Mouse (Mus musculus): ENCODE measurements at regions not wholly inside any gene's neighbourhood (a gene's known extent, or its start where the extent isn't known, plus 50 kb on each side); places are given as distances from the start of the nearest gene placed in this dataset.
A peak's percentile ranks its signal among the peaks of the same experiment; 100 is the strongest.

GRCm38 (mm10) chr1:69376923-69377706 lies 269.3 kb upstream of the Erbb4 start:
- no peak for DNase-seq (ENCODE audit: low spot score in 2 of 2)

GRCm38 (mm10) chr1:69375246-69375645 lies 267.4 kb upstream of the Erbb4 start:
- DNase-seq (ENCODE audit: low spot score in 2 of 2): no peak

- DNase-seq (ENCODE audit: low spot score in 2 of 2): no peak
Measured at GRCm38 (mm10) chr1:69370078-69370477, 262.2 kb upstream of the Erbb4 start.

DNA sequence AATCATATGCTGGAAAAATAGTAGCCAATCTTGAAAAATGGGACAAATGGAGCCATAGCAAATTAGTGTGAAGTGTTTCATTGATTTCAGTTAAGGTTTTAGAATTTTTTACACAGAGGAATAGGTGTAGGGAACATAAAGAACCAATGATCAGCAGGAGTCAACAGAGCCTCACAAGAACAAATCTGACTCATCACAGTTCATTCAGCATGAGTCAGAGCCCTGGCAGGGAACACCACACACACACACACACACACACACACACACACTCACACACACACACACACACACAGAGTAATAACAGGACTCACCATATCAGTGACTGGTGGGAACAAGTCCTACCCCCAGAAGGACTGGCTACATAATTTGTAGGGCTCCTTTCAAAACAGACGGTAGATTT lies 259.7 kb upstream of the Erbb4 start:
- peak; percentile 26 to 39 for DNase-seq (ENCODE audit: low spot score in 2 of 2)

DNA sequence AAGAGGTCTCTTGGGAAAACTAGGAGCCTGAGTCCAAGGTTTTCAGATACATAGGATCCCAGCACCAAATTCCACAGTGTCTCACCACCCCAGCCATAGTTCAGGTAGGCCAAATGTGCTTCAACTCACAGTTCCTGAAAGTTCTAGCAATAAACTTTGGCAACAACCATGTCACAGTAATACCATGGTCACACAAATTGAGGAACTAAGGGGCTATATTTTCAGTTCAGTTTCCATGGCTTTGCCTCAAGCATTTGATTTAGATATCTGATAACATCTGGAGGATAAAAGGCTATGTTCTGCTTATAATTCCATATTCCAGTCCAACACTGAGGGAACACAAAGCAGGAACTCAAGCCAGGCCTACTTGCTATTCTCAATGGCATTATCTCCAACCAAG lies 256.2 kb upstream of the Erbb4 start:
- DNase-seq (ENCODE audit: low spot score in 2 of 2): no peak

GRCm38 (mm10) chr1:69357548-69357947 lies 249.7 kb upstream of the Erbb4 start:
- no peak for DNase-seq (ENCODE audit: low spot score in 2 of 2)

GRCm38 (mm10) chr1:69350417-69350816 lies 242.6 kb upstream of the Erbb4 start:
- no peak for DNase-seq (ENCODE audit: low spot score in 2 of 2)

DNA sequence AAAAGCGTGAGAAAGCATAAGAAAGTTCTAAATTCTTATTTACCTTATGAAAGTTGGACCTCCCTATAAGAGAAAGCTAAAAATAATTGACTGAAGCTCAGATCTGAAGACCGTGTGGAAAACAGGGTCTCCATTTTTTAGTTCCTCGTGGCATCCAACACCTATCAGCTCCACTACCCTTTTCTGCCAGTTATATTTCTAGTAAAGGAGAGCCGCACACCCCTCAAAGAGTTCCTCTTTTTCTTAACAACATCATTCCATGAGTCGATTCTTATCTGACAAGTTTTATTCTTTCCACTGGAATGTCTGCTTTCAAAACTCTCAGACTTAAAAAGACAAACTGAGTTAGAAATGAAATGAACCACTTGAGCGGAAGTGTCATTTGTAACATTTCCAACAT lies 242.0 kb upstream of the Erbb4 start:
- DNase-seq (ENCODE audit: low spot score in 2 of 2): no peak

DNA sequence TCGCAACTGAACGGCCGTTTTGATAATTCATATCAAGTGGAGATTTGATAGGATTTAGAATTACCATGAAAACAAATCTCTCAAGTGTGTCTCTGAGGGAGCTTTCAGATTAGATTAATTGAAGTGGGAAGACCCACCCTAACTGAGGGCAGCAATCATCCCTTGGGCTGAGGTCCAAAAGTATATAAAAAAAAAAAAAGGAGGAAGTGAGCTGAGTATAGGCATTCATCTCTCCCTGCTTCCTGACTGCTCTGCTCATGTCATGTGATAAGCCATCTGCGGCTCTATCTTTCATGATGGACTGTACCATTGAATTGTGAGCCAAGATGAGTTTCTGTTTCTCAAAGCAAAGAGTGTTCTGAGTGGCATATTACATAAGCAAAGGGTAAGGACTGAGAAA lies 234.2 kb upstream of the Erbb4 start:
- DNase-seq (ENCODE audit: low spot score in 2 of 2): no peak

DNA sequence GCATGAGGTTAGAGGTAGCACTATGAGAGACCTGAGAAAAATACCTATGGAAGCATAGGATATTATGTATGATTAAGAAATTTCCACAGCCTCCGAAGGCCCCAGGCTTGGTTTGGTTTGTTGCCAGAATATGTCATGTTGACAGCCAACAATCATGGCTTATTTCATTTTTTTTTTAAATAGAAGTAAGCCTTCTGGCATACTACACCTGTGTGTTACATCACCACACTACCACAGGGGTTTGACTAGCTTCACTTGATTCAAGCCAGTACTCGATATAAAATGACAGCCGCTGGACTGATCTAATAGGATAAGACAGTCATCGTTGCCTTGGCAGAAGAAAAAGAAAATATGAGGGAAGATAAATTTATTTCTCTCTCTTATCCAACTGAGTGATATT lies 232.6 kb upstream of the Erbb4 start:
- no peak for DNase-seq (ENCODE audit: low spot score in 2 of 2)

DNA sequence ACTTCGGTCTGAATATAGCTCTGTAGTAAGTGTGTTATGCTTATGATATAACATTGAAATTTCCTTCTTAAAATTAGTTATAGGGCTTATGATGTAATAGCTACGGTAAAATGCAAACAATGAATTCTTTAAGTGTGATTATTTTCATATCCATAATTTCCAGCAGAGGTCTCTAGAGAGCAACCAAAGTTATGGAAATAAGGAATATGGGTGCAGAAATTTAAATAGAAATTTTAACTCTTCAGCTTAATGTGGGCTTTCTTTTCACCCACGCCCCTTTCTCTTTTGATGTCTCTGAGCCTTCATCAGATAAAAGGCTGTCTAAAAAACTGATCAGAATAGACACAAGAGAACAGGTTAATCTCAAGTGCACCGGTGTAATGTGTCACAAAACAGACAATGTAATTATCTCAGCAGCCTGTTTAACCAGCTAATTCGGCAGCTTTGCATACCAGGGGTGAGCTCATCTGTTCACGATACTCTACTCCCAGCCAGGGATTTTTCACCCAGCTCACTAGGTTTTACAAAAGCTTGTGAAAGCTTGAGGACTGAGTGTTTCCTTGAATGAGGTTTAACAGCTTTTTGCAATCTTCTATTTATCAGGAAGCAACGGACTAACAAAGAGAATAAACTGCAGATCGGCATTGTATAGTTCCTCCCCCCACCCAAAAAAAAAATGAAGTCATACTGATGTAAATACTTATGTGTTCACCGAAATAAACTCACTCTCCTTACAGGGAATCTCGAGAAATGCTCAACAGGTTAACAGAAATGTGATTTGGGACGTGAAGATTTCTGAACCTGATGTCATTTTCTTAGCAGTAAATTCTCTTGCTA lies 223.8 kb upstream of the Erbb4 start:
- DNase-seq (ENCODE audit: low spot score in 2 of 2): peak in 1 of 2 experiments; percentile 9

- DNase-seq (ENCODE audit: low spot score in 2 of 2): no peak
Measured at GRCm38 (mm10) chr1:69329399-69329798, 221.5 kb upstream of the Erbb4 start.

DNA sequence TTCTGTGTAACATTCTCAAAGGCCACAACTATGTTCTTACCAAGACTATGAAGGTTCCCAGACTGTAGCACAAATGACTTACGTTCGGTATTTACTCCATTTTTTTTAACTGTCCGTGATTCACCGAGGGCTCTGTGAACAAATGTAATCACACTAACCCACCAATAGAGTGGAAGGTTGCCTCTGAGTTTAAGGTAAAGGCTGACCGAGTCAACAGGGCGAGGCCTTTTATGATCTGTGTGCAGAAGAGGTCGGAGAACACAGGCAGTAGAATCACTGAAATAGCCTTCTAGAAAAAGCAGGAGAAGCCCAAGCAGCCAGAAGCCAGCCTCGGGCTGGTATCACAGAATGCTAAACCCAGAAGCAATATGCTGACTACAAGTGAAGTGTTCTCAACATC lies 218.9 kb upstream of the Erbb4 start:
- peak; percentile 7 to 9 for DNase-seq (ENCODE audit: low spot score in 2 of 2)

- DNase-seq (ENCODE audit: low spot score in 2 of 2): no peak
Measured at GRCm38 (mm10) chr1:69319526-69319925, 211.7 kb upstream of the Erbb4 start.

DNA sequence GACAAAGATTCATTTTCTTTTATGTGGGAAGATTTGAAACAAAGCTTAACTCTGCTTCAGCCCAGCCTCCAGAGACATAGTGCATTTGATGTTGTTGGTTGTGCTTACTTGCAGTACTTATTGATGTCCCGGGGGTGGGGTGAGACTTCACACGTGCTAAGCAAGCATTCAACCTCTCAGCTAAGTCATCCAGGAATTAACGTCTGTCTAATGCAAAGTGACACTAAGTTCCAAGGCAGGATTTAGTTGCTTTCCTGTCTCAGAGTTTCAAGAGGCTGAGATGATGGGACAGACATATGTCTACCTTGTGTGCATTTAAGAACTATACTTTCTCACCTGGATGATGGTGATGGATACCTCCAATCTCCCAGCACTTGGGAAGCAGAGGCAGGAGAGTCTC lies 189.0 kb upstream of the Erbb4 start:
- no peak for DNase-seq (ENCODE audit: low spot score in 2 of 2)

- no peak for DNase-seq (ENCODE audit: low spot score in 2 of 2)
Measured at GRCm38 (mm10) chr1:69291329-69291728, 183.5 kb upstream of the Erbb4 start.

GRCm38 (mm10) chr1:69286374-69286773 lies 178.5 kb upstream of the Erbb4 start:
- DNase-seq (ENCODE audit: low spot score in 2 of 2): no peak

- DNase-seq (ENCODE audit: low spot score in 2 of 2): no peak
Measured at GRCm38 (mm10) chr1:69277428-69277827, 169.6 kb upstream of the Erbb4 start.

DNA sequence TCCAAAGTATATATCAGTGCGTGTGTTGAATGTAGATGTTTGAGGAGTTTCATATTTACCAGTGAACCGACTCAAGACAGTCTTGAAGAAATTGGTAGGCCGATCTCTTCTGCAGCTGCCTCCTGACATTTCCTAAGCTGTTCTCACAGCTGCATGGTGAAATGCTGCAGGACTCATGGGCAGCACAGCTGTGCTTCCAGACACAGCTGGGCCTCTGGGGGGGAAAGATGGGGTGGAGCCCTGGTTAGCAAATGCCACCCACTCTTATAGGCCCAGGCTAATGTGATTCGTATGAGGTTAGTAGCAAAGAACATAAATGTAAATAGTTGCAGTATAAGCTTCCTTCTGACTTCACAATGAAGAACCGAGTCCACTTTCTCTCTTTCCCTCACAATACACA lies 139.8 kb upstream of the Erbb4 start:
- no peak for DNase-seq (ENCODE audit: low spot score in 2 of 2)

DNA sequence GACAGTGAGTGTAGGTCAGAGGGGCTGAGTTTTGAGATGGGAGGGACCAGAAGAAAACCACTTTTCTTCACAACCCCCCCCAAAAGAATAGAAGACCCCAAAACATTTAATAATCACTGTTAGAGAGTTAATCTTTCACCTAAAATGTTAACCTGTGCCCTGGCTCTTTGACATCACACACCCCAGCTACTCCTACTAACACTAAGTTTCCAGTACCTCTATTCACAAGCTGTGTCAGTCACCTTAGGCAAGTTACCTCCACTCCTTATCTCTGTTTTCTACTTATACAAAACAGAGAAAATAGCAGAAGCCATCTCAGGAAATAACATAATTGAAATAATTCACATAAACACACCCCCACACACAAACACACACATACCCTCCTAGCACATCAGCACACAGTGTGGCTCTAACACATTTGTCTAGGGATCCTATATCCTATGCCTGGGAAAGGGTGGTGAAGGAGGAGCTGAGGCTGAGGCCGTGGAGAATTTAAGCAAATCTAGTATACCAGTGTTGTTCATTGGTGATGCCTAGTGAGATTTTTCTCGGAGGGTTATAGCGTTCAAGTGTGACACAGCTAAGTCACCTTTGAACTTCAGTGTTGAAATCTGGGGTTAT lies 134.5 kb upstream of the Erbb4 start:
- no peak for DNase-seq (ENCODE audit: low spot score in 2 of 2)

GRCm38 (mm10) chr1:69241502-69242214 lies 133.8 kb upstream of the Erbb4 start:
- DNase-seq (ENCODE audit: low spot score in 2 of 2): peak; percentile 52 to 69

- no peak for DNase-seq (ENCODE audit: low spot score in 2 of 2)
Measured at GRCm38 (mm10) chr1:69227864-69228263, 120.0 kb upstream of the Erbb4 start.

Data from urinary bladder, postnatal 36 days (tissue).